In genomic region chr3:65527691-65528601, GRCm38 (mm10) we compare ENCODE assay signal across 8 mouse cellular contexts. TPM values are rescaled to one million over a fixed set of nuclear protein-coding genes. Genes with fewer than 3 reads are reported as not detected.
DNase-seq lines count a peak whose midpoint lies in the region; ATAC-seq lines count a peak whose summit lies in the region.

TSS of gene Tiparp (plus strand) at chr3:65528410.

- H3K27ac ChIP-seq in hindbrain, embryonic 11.5 days (ENCODE audit: low read depth, low read length): peak within 1 kb of the TSS; percentile 99

- H3K9ac ChIP-seq in hindbrain, embryonic 11.5 days (ENCODE audit: low read depth, low read length): peak within 1 kb of the TSS; percentile 91

- H3K36me3 ChIP-seq in hindbrain, embryonic 11.5 days (ENCODE audit: control insufficient read depth, insufficient read depth, low read length): no peaks in the 10 kb centered on the region

- H3K27me3 ChIP-seq in hindbrain, embryonic 11.5 days (ENCODE audit: control insufficient read depth, insufficient read depth, low read length): no peaks in the 10 kb centered on the region

- peak within 1 kb of the TSS; percentile 88 for H3K4me3 ChIP-seq in hindbrain, embryonic 11.5 days (ENCODE audit: low read depth, low read length)

- peak; percentile 95 for ATAC-seq in hindbrain, embryonic 11.5 days (ENCODE audit: low FRiP score)

- H3K4me1 ChIP-seq in hindbrain, embryonic 11.5 days (replicated peaks; ENCODE audit: control insufficient read depth, insufficient read depth, low read length): no peaks in the 10 kb centered on the region

- H3K9me3 ChIP-seq in hindbrain, embryonic 11.5 days (ENCODE audit: control insufficient read depth, low read length): no peaks in the 10 kb centered on the region

- peak within 1 kb of the TSS; percentile 72 for H3K4me2 ChIP-seq in hindbrain, embryonic 11.5 days (replicated peaks; ENCODE audit: low read depth, low read length)

- peak; percentile 99 for DNase-seq in Muller cell, postnatal 12 days (ENCODE audit: inconsistent ontology term)
- DNase-seq in cerebellum, adult 9-11 months: peak; percentile 90
- DNase-seq in frontal cortex, adult 2 months (ENCODE audit: extremely low spot score in 1 of 2, low spot score in 1 of 2): peak; percentile 65 to 88
- DNase-seq in hindbrain, embryonic 11.5 days (ENCODE audit: low spot score): peak; percentile 96
- DNase-seq in layer of hippocampus, postnatal 10 days (ENCODE audit: low spot score in 2 of 2): peak; percentile 81 to 89
- peak; percentile 95 for DNase-seq in lung, postnatal 10 days
- peak; percentile 91 for DNase-seq in ovary, postnatal 36 days (ENCODE audit: low spot score)
- peak; percentile 91 for DNase-seq in thymus, postnatal 25 days

- under 1% methylated on average over 80 of the region's 109 CpGs for WGBS in hindbrain, embryonic 11.5 days

RNA-seq across cellular contexts. Expression of gene Tiparp, which starts in this region (rescaled TPM):
- polyA plus RNA-seq in frontal cortex, adult 2 months (2012; rRNA removed): 8.9 and 11.7 TPM in 2 replicates
- 41.1 and 41.2 TPM in 2 replicates for polyA plus RNA-seq in hindbrain, embryonic 11.5 days (2014; fragmentation: Nextera tagmentation; extraction: Ambion mirVana)
- total RNA-seq in layer of hippocampus, postnatal 10 days (2021): 10 to 100 TPM; 14.4 to 21.9 TPM

Comparison
In these comparisons a context has a peak if more than half of its experiments do, and no peak if none do; other contexts are left out.
1. Peak in every context shown above with its lines: DNase-seq, ATAC-seq, H3K4me3 ChIP-seq and H3K27ac ChIP-seq.